Mouse (Mus musculus) forebrain, embryonic 16.5 days (tissue): ENCODE measurements around the gene Pnpla6. TPM values are rescaled to one million over a fixed set of nuclear protein-coding genes. Genes with fewer than 3 reads are reported as not detected.
"Not testable (repeated sequence)": the region's sequence is repeated elsewhere in the genome, so short reads cannot be mapped to it uniquely, and the experiment has no call there.

Experiments
- ATAC-seq: fragments of 200-750 bp; cut with Nextera tagmentation; 2 replicates; pipeline ENCODE4 v1.8.0; 2017; ENCODE audit warnings: mild to moderate bottlenecking, moderate library complexity
- H3K27ac ChIP-seq: fragments of 300-500 bp; sonication (generic); 2 replicates; pipeline ENCODE4 v1.5.1; 2014; ENCODE audit warnings: low read length, control low read depth
- H3K27me3 ChIP-seq: fragments of 300-500 bp; sonication (generic); replicated peaks from 2 replicates; pipeline ENCODE4 v1.6.1; 2014; ENCODE audit warnings: low read length; ENCODE audit not compliant: control insufficient read depth, insufficient read depth
- H3K36me3 ChIP-seq: fragments of 300-500 bp; sonication (generic); 2 replicates; pipeline ENCODE4 v1.6.1; 2014; ENCODE audit not compliant: control insufficient read depth, insufficient read depth
- H3K4me1 ChIP-seq: fragments of 300-500 bp; sonication (generic); replicated peaks from 2 replicates; pipeline ENCODE4 v1.6.1; 2014; ENCODE audit warnings: low read length; ENCODE audit not compliant: control insufficient read depth, insufficient read depth
- H3K4me2 ChIP-seq: fragments of 300-500 bp; sonication (generic); 2 replicates; pipeline ENCODE4 v1.6.1; 2014; ENCODE audit warnings: mild to moderate bottlenecking, low read length, control low read depth
- H3K4me3 ChIP-seq: fragments of 300-500 bp; sonication (generic); replicated peaks from 2 replicates; pipeline ENCODE4 v1.5.1; 2014; ENCODE audit warnings: mild to moderate bottlenecking, low read length, control low read depth
- H3K9ac ChIP-seq: fragments of 300-500 bp; sonication (generic); replicated peaks from 2 replicates; pipeline ENCODE4 v1.6.1; 2014; ENCODE audit warnings: low read depth, low read length, control low read depth
- H3K9me3 ChIP-seq: fragments of 300-500 bp; sonication (generic); 2 replicates; pipeline ENCODE4 v1.6.1; 2016; ENCODE audit warnings: low read length; ENCODE audit not compliant: control insufficient read depth
- WGBS: fragments of 180-500 bp; shearing (Covaris S2); extraction: QIAGEN DNeasy Blood & Tissue Kit; methylation state at CpG from one replicate; pipeline ENCODE4 v1.1.7; 2014; 5-methylcytosine and 5-hydroxymethylcytosine counted together
- polyA plus RNA-seq: library from polyadenylated mRNA; unstranded; fragments of >200 nt; fragmentation: Nextera tagmentation; extraction: Ambion mirVana; gene quantifications from 2 replicates; pipeline ENCODE4 v1.2.1, GENCODE M21; 2015

Pnpla6 gene
- polyA plus RNA-seq, 1 experiment from 2014 or later: 36.0 TPM

DNA sequence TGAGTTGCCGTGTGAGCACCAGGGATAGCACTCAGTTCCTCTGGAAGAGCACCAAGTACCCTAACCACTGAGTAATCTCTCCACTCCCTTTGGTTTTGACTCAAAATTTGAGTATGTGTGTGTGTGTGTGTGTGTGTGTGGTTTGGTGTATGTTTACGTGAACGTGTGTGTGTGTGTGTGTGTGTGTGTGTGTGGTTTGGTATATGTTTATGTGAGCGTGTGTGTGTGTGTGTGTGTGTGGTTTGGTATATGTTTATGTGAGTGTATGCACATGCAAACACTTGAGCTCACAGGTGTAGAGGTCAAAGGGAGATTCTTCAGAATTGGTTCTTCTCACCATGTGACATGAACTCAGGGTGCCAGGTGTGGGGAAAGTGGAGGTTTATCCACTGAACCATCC is 40.9 kb downstream of the Pnpla6 start:
- no peaks in the 10 kb centered on the region for H3K36me3 ChIP-seq
- no peak overlapping the region for H3K27ac ChIP-seq
- no peaks in the 10 kb centered on the region for H3K27me3 ChIP-seq
- WGBS: 62% methylated on average over 4 of the region's 4 CpGs
- H3K4me1 ChIP-seq: no peaks in the 10 kb centered on the region
- no peak overlapping the region for H3K4me3 ChIP-seq
- no peak overlapping the region for H3K4me2 ChIP-seq
- H3K9ac ChIP-seq: no peak overlapping the region
- H3K9me3 ChIP-seq: no peaks in the 10 kb centered on the region
- 0 out of 2 replicates have a peak, but pooled peaks have one; percentile 66 for ATAC-seq

DNA sequence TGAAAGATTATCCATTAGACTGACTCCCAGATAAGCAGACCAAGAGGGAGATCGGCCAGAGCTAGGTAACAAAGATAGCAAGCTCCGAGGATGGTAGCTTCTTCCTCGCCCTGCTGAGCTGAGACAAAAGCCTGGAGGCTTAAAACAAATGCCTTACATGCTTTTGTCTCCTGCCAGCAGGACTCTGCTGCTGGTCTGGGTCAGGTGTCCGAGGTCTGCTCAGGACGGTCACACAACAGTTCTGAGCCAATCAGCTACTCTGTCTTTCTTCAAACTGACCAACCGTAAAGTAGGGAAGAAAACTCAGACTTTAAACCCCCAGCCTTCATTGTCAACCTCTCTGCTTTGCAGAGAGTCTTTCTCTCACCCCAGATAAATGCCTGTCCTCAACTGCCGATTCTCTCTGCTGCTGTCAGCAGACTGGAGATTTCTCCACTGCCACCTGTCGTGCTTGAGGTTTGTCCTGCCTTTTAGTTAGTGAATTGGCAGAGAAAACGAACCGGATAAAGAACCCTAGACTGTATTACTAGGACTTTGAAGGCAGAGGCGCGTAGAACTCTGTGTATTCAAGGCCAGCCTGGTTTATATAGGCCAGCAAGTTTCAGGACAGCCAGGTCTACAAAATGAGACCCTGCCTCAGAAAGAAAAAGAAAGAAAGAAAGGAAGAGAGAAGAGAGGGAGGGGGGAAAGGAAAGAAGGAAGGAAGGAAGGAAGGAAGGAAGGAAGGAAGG is 52.6 kb downstream of the Pnpla6 start, which contains the start of gene C330021F23Rik:
TSS of gene C330021F23Rik (plus strand) at position 350 of the 731 bp plus-strand sequence.
- Histone ChIP-seq H3K9me3 (no peaks in the 10 kb centered on the region), H3K27ac (no peak within 1 kb of the TSS), H3K4me2 (peak within 1 kb of the TSS; percentile 3), H3K4me3 (no peak within 1 kb of the TSS), H3K27me3 (no peaks in the 10 kb centered on the region), H3K9ac (no peak within 1 kb of the TSS), H3K36me3 (no peaks in the 10 kb centered on the region), H3K4me1 (0 out of 2 replicates have a peak, but pooled peaks cover 2% of the 10 kb centered on the region)
- ATAC-seq: no peak
- WGBS: 1% methylated on average over 12 of the region's 12 CpGs

DNA sequence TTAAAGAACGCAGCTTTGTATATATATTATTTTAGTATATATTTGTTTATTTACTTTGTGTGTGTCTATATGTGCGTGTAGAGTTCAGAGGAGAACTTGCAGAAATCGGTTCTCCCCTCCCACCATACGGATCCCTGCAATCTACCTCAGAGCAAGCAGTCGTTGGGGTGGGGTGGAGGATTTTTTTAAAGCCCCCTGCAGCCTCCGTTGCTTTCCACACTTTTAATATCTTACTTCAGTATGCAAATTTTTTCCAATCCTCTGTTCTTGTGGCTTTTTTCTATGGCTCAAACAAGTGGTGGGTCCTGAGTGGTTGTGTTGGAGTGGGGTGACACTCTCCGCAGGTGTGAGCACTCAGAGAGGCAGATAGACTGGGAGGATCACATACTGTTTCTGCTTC is 53.2 kb downstream of the Pnpla6 start:
- Histone ChIP-seq H3K27me3 (no peaks in the 10 kb centered on the region), H3K4me2 (no peak overlapping the region), H3K36me3 (no peaks in the 10 kb centered on the region), H3K9me3 (no peaks in the 10 kb centered on the region), H3K4me3 (no peak overlapping the region), H3K4me1 (0 out of 2 replicates have a peak, but pooled peaks cover 2% of the 10 kb centered on the region), H3K27ac (no peak overlapping the region), H3K9ac (no peak overlapping the region)
- WGBS: 7% methylated on average over 7 of the region's 7 CpGs
- ATAC-seq: no peak

DNA sequence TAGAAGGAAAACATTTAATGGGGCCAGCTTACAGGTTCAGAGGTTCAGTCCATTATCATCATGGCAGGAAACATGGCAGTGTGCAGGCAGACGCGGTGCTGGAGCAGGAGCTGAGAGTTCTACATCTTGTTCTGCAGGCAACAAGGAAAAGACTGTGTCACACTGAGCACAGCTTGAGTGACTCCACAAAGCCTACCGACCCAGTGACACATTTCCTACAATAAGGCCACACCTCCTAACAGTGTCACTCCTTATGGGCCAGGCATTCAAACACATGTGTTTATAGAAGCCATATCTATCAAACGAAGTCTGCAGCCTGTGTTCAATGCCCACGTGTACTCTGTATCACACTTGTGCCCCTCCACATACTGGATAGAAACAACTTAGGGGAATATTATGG is 54.6 kb downstream of the Pnpla6 start:
- 0 out of 2 replicates have a peak, but pooled peaks cover 2% of the 10 kb centered on the region for H3K4me1 ChIP-seq
- no peaks in the 10 kb centered on the region for H3K36me3 ChIP-seq
- no peak overlapping the region for H3K4me2 ChIP-seq
- H3K4me3 ChIP-seq: no peak overlapping the region
- H3K27me3 ChIP-seq: no peaks in the 10 kb centered on the region
- no peak for ATAC-seq
- H3K9ac ChIP-seq: no peak overlapping the region
- no peaks in the 10 kb centered on the region for H3K9me3 ChIP-seq
- no peak overlapping the region for H3K27ac ChIP-seq
- WGBS: 86% methylated on average over 5 of the region's 5 CpGs

DNA sequence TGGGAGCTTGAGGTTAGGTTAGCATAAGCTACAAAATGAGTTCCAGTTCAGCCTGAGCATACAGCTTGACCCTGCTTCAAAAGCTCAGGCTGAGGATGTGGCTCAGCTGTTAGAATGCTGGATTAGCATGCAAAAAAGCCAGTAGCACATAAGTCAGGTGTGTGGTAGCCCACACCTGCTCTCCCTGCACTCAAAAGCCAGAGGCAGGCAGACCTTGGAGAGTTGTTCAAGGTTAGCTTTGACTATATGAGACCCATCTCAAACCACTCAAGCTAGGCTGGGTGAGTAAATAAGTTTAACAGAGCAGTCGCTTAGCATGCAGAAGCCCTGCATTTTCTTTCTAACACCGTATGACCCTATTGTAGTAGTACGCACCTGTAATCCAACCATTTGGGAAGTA is 59.4 kb downstream of the Pnpla6 start:
- H3K4me3 ChIP-seq: no peak overlapping the region

DNA sequence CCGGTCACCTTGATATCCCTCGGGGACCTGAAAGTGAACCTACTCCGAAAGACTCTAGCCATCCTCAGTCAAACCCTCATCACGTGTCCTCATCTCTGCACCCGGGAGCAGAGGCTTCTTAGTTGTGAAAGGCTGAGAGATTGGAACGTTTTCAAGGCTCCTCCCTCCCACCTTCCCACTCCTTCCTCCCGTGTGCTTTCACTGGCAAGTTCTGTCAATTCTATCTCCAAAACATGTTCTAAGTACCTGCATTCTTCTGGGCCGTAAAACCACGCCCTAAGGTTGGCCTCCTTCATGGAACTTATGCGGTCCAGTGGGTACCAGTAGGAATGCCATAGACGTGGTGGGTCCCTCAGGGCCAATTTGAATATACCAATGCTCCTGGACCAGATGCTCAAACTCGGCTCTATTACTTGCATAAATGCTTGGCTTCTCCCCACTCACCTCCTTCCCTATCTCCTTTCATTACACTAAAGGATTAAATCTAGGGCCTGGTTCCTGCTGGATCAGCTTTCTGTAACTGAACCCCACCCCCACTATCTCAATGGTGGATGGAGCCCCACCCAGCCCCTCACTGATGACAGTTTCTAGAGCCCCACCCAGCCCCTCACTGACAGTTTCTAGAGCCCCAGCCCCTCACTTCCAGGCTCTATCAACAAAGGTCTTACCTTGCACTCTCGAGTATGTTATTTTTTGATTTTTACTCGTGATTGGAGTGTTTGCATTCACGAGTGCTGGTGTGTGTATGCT is 61.2 kb downstream of the Pnpla6 start:
- Histone ChIP-seq H3K27me3 (no peaks in the 10 kb centered on the region), H3K27ac (no peak overlapping the region), H3K9me3 (no peaks in the 10 kb centered on the region), H3K36me3 (no peaks in the 10 kb centered on the region), H3K4me2 (no peak overlapping the region), H3K4me3 (no peak overlapping the region), H3K4me1 (no peaks in the 10 kb centered on the region), H3K9ac (no peak overlapping the region)
- ATAC-seq: no peak
- WGBS: 86% methylated on average over 15 of the region's 15 CpGs

More for the DNA sequence above, 59.4 kb downstream of the Pnpla6 start:
- Histone ChIP-seq H3K36me3 (no peaks in the 10 kb centered on the region), H3K4me2 (no peak overlapping the region), H3K9ac (no peak overlapping the region), H3K4me1 (no peaks in the 10 kb centered on the region), H3K9me3 (no peaks in the 10 kb centered on the region), H3K27me3 (no peaks in the 10 kb centered on the region), H3K27ac (no peak overlapping the region)
- ATAC-seq: no peak
- 92% methylated on average over 3 of the region's 3 CpGs for WGBS

DNA sequence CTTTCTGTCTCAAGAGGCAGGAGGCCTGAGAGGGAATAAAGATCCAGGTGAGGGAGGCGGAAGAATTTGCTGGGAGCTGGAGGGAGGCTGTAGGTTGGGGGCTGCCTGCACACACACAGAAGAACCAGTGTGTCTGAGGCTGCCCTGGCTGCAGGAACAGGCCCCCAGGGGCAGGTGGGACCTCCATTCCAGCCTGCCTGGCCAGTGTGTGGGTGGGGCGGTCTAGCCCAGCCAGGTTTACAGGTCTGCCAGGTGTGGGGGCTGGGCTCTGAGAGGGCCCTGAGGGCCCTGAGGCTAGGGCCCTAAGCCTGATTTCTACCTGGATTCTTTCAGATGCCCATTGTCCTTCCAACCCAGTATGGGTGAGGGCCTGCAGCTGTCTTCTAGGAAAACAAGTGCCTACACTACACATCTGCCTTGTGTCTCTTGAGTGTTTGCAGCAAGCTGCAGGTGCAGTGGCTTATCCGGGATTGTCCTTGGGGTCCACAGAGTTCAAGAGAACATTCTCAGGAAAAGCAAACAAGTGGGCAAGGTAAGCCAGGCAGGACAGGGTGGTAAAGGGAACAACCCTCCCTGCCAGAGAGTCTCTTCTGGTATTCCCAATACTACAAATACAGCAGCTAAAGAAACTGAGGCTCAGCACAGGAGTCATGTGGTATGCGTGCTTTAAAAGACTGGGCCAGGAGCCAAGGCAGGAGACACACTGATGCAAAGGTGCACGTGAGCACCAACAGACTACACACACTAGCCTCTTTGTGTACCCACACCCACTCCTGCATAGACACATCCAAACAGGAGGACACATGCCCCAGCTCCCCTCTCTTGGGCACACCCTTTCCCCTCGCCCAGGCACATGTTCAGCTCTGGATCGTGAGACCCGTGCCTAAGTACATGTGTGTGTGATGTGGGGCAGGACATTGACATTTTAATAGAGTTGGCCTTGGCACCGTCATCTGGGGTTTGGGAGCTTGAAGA is 64.5 kb downstream of the Pnpla6 start:
- Histone ChIP-seq H3K9me3 (no peaks in the 10 kb centered on the region), H3K4me3 (no peak overlapping the region), H3K4me2 (no peak overlapping the region), H3K4me1 (no peaks in the 10 kb centered on the region), H3K27me3 (no peaks in the 10 kb centered on the region), H3K36me3 (no peaks in the 10 kb centered on the region), H3K9ac (no peak overlapping the region), H3K27ac (no peak overlapping the region)
- no peak for ATAC-seq
- 83% methylated on average over 9 of the region's 9 CpGs for WGBS

DNA sequence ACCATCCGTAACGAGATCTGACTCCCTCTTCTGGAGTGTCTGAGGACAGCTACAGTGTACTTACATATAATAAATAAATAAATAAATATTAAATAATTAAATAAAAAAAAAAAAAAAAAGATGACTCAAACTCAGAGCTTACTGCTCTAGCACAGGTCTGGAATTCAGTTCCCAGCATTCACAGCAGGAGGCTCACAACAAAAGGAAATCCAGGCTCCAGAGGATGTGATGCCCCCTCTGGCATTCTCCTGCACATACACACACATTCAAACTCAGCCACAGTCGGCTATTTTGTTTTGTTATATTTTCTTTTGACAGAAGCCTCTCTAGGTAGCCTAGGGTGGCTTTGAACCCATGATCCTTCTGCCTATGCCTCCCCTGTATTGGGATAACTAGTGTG is 66.8 kb downstream of the Pnpla6 start:
- 53% methylated on average over 1 of the region's 3 CpGs for WGBS
- not testable (repeated sequence) for H3K27ac ChIP-seq, ATAC-seq

DNA sequence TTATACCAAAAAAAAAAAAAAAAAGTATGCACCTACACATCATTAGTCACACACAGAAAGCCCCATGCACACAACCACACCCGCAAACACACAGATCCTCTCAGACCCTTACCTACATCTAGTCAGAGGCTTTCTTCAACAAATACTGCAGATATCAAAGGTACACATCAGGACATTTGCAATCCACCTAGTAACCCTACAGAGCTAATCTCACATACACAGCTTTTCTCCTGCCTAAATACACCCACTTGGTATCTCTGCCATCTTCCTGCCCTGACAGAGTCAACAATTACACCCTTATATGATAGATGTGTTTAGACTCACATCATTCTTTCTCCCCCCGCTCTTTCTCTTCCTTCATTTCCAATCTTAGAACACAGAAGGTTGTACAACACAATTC is 71.3 kb downstream of the Pnpla6 start:
- Histone ChIP-seq H3K4me3 (no peak overlapping the region), H3K9ac (no peak overlapping the region), H3K4me2 (no peak overlapping the region), H3K4me1 (peaks cover 2% of the 10 kb centered on the region; the same call in 1 of the 2 replicates), H3K27me3 (no peaks in the 10 kb centered on the region), H3K36me3 (no peaks in the 10 kb centered on the region), H3K27ac (no peak overlapping the region), H3K9me3 (no peaks in the 10 kb centered on the region)
- WGBS: 91% methylated on average over 2 of the region's 2 CpGs
- ATAC-seq: no peak

More for the DNA sequence above, 66.8 kb downstream of the Pnpla6 start:
- not testable (repeated sequence) for H3K4me3 ChIP-seq, H3K36me3 ChIP-seq, H3K4me1 ChIP-seq, H3K9ac ChIP-seq, H3K9me3 ChIP-seq, H3K27me3 ChIP-seq, H3K4me2 ChIP-seq
